Mouse (Mus musculus) neural tube, embryonic 12.5 days (tissue): ENCODE measurements around the gene Pdrg1. TPM values are rescaled to one million over a fixed set of nuclear protein-coding genes. Genes with fewer than 3 reads are reported as not detected.
A peak's percentile ranks its signal among the peaks of the same experiment; 100 is the strongest.

Experiments
- ATAC-seq: fragments of 200-750 bp; cut with Nextera tagmentation; 2 replicates; pipeline ENCODE4 v1.8.0; 2017; ENCODE audit warnings: low read depth, mild to moderate bottlenecking, moderate TSS enrichment, moderate library complexity; ENCODE audit not compliant: low FRiP score
- H3K27ac ChIP-seq: fragments of 300-500 bp; sonication (generic); 2 replicates; pipeline ENCODE4 v1.5.1; 2016
- H3K27me3 ChIP-seq: fragments of 300-500 bp; sonication (generic); replicated peaks from 2 replicates; pipeline ENCODE4 v1.6.1; 2016; ENCODE audit warnings: mild to moderate bottlenecking
- H3K36me3 ChIP-seq: fragments of 300-500 bp; sonication (generic); 2 replicates; pipeline ENCODE4 v1.6.1; 2016; ENCODE audit warnings: mild to moderate bottlenecking
- H3K4me1 ChIP-seq: fragments of 300-500 bp; sonication (generic); 2 replicates; pipeline ENCODE4 v1.6.1; 2016
- H3K4me2 ChIP-seq: fragments of 300-500 bp; sonication (generic); replicated peaks from 2 replicates; pipeline ENCODE4 v1.6.1; 2016; ENCODE audit warnings: mild to moderate bottlenecking
- H3K4me3 ChIP-seq: fragments of 300-500 bp; sonication (generic); 2 replicates; pipeline ENCODE4 v1.5.1; 2016
- H3K9ac ChIP-seq: fragments of 300-500 bp; sonication (generic); 2 replicates; pipeline ENCODE4 v1.6.1; 2016; ENCODE audit warnings: mild to moderate bottlenecking
- H3K9me3 ChIP-seq: fragments of 300-500 bp; sonication (generic); 2 replicates; pipeline ENCODE4 v1.6.1; 2016; ENCODE audit warnings: mild to moderate bottlenecking
- WGBS: fragments of 180-500 bp; shearing (Covaris S2); methylation state at CpG from one replicate; pipeline ENCODE4 v1.1.7; 2016; 5-methylcytosine and 5-hydroxymethylcytosine counted together
- polyA plus RNA-seq: library from polyadenylated mRNA; unstranded; fragments of >200 nt; fragmentation: Nextera tagmentation; extraction: Ambion mirVana; gene quantifications from 2 replicates; pipeline ENCODE4 v1.2.1, GENCODE M21; 2016

Gene Pdrg1
- polyA plus RNA-seq: 159 and 182 TPM in 2 replicates

- H3K4me1 ChIP-seq: peaks cover 9% of the 10 kb centered on the region
- no peaks in the 10 kb centered on the region for H3K27me3 ChIP-seq
- ATAC-seq: peak; percentile 94
- peaks cover 32% of the 10 kb centered on the region for H3K36me3 ChIP-seq
- H3K4me2 ChIP-seq: peak within 1 kb of the TSS; percentile 92
- WGBS: 2% methylated on average over 54 of the region's 54 CpGs
- peak within 1 kb of the TSS; percentile 81 for H3K9ac ChIP-seq
- peak within 1 kb of the TSS; percentile 84 for H3K4me3 ChIP-seq
- no peaks in the 10 kb centered on the region for H3K9me3 ChIP-seq
- no peak within 1 kb of the TSS for H3K27ac ChIP-seq
These were observed at the start of gene Pdrg1 for GRCm38 (mm10) chr2:153014758-153015593. Pdrg1 (minus strand) TSS chr2:153015427.

- no peak overlapping the region for H3K27ac ChIP-seq
- no peak overlapping the region for H3K9ac ChIP-seq
- H3K4me3 ChIP-seq: no peak overlapping the region
- no peak for ATAC-seq
- no peak overlapping the region for H3K4me2 ChIP-seq
- H3K4me1 ChIP-seq: no peaks in the 10 kb centered on the region
- H3K36me3 ChIP-seq: no peaks in the 10 kb centered on the region
- WGBS: 78% methylated on average over 9 of the region's 9 CpGs
- H3K9me3 ChIP-seq: no peaks in the 10 kb centered on the region
- H3K27me3 ChIP-seq: peaks cover 12% of the 10 kb centered on the region
These were observed 49.2 kb upstream of the Pdrg1 start for GRCm38 (mm10) chr2:153064190-153064970.

DNA sequence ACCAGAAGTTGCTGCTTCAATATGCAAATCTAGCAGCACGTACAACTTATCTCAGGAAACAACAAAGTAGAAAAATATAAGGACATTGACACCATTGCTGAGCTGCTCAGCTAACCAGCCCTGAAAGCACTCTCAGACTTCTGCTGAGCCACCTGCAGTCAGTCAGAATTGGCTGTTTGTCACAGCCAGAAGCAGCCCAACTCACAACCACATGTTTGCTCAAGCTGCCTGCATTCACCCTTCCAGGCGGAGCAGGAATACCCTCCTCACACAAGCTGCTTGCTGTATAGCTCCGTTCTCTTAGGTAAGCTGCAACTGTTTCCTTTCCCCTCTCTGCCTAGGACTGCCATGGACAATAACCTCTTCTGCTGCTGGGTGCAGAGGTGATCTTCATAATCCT is 48.2 kb upstream of the Pdrg1 start:
- Histone ChIP-seq H3K4me2 (no peak overlapping the region), H3K27ac (no peak overlapping the region), H3K9me3 (no peaks in the 10 kb centered on the region), H3K36me3 (no peaks in the 10 kb centered on the region), H3K4me3 (no peak overlapping the region), H3K27me3 (0 out of 2 replicates have a peak, but pooled peaks cover 5% of the 10 kb centered on the region), H3K4me1 (no peaks in the 10 kb centered on the region), H3K9ac (no peak overlapping the region)
- no peak for ATAC-seq
- WGBS: 64% methylated on average over 3 of the region's 3 CpGs

DNA sequence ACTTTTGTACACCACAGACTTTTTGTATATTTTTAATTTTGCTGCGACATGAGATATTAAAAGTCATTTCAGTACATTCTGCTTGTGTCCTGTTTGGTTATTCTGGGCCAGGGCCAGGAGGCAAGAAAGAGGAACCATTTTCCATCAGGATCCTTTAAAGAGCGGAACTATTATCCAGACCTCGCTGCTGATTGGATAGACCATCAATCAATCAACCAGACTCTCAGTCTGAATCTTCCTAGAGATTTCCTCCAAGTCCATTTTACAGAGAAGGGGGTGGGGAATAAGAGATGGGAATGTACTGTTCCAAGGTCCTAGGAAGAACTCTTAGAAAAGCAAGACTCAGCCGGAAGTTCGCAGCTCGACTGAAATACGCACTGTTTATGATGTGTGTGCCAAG is 45.0 kb upstream of the Pdrg1 start:
- H3K27ac ChIP-seq: no peak overlapping the region
- no peaks in the 10 kb centered on the region for H3K36me3 ChIP-seq
- 89% methylated on average over 7 of the region's 7 CpGs for WGBS
- H3K9ac ChIP-seq: no peak overlapping the region
- no peaks in the 10 kb centered on the region for H3K27me3 ChIP-seq
- no peaks in the 10 kb centered on the region for H3K4me1 ChIP-seq
- no peak overlapping the region for H3K4me2 ChIP-seq
- H3K9me3 ChIP-seq: no peaks in the 10 kb centered on the region
- no peak for ATAC-seq
- no peak overlapping the region for H3K4me3 ChIP-seq

GRCm38 (mm10) chr2:153058365-153058764 is 43.1 kb upstream of the Pdrg1 start:
- Histone ChIP-seq H3K9me3 (no peaks in the 10 kb centered on the region), H3K9ac (no peak overlapping the region), H3K4me1 (no peaks in the 10 kb centered on the region), H3K4me3 (no peak overlapping the region), H3K27me3 (peaks cover 3% of the 10 kb centered on the region; the same call in 1 of the 2 replicates), H3K4me2 (no peak overlapping the region), H3K27ac (no peak overlapping the region), H3K36me3 (peaks cover 10% of the 10 kb centered on the region)
- ATAC-seq: no peak
- WGBS: 47% methylated on average over 4 of the region's 4 CpGs

- peaks cover 27% of the 10 kb centered on the region for H3K27me3 ChIP-seq
- H3K9me3 ChIP-seq: no peaks in the 10 kb centered on the region
- H3K4me2 ChIP-seq: no peak overlapping the region
- H3K9ac ChIP-seq: no peak overlapping the region
- WGBS: 61% methylated on average over 6 of the region's 6 CpGs
- no peak overlapping the region for H3K27ac ChIP-seq
- no peak overlapping the region for H3K4me3 ChIP-seq
- H3K4me1 ChIP-seq: 0 out of 2 replicates have a peak, but pooled peaks cover 3% of the 10 kb centered on the region
- ATAC-seq: no peak
- peaks cover 10% of the 10 kb centered on the region for H3K36me3 ChIP-seq
These were observed 40.2 kb upstream of the Pdrg1 start for GRCm38 (mm10) chr2:153055270-153055920.

- WGBS: 90% methylated on average over 8 of the region's 8 CpGs
- 0 out of 2 replicates have a peak, but pooled peaks cover 3% of the 10 kb centered on the region for H3K4me1 ChIP-seq
- H3K27ac ChIP-seq: no peak overlapping the region
- H3K9me3 ChIP-seq: no peaks in the 10 kb centered on the region
- peaks cover 27% of the 10 kb centered on the region for H3K27me3 ChIP-seq
- no peak for ATAC-seq
- H3K4me2 ChIP-seq: no peak overlapping the region
- H3K4me3 ChIP-seq: no peak overlapping the region
- H3K36me3 ChIP-seq: peaks cover 10% of the 10 kb centered on the region
- no peak overlapping the region for H3K9ac ChIP-seq
These were observed 38.7 kb upstream of the Pdrg1 start for GRCm38 (mm10) chr2:153053896-153054295.

DNA sequence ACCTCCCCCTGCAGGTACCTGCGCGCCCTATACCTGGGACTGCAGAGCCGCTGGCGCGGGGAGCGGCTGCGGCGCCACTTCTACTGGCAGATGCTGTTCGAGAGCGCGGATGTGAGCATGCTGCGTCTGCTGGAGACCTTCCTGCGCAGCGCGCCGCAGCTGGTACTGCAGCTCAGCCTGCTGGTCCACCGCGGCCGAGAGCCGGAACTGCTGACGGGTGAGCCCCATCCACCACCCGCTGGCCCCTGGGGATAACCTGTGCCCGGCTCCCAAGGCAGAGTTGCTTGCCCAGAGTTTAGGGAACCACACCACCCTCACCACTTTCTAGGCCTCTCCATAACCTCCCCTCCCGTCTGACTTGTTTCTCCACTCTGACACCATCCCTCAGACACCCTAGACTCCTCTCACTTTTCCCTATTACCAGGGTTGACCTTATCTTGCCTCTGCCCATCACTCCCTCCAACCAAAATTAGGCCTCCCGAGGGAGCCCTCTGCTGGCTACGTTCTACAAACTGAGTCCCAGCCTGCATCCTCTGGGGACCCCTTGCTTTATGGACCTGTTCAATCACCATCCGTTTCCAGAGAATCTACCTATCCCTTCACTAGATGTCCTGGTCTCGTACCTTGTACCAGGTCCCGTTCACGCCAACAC is 37.6 kb upstream of the Pdrg1 start:
- H3K4me1 ChIP-seq: 0 out of 2 replicates have a peak, but pooled peaks cover 3% of the 10 kb centered on the region
- 0 out of 2 replicates have a peak overlapping the region, but pooled peaks have one; percentile 4 for H3K4me2 ChIP-seq
- 9% methylated on average over 30 of the region's 30 CpGs for WGBS
- no peak overlapping the region for H3K27ac ChIP-seq
- no peak for ATAC-seq
- H3K27me3 ChIP-seq: peaks cover 28% of the 10 kb centered on the region
- H3K36me3 ChIP-seq: peaks cover 10% of the 10 kb centered on the region
- H3K9ac ChIP-seq: no peak overlapping the region
- no peaks in the 10 kb centered on the region for H3K9me3 ChIP-seq
- H3K4me3 ChIP-seq: no peak overlapping the region

DNA sequence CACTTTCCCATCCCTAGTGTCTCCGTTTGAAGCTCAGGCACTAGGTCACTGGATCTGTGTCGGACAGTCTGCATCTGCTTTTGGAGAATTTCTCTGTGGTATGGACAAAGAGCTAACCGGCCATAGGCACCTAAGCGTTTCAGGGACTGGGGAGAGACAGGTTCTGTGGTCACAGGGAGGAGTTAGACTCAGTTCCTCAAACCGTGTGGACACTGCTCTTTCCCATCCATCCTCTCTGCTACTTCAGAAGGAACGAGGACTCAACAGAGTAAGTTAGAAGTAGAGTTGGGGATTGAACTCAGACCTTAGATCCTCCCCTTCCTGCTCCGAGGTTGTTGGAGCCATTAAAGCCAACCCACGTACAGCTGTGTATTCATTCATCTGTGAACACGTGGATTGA is 36.3 kb upstream of the Pdrg1 start:
- Histone ChIP-seq H3K9me3 (no peaks in the 10 kb centered on the region), H3K27me3 (peaks cover 32% of the 10 kb centered on the region), H3K27ac (no peak overlapping the region), H3K9ac (no peak overlapping the region), H3K36me3 (peaks cover 10% of the 10 kb centered on the region), H3K4me2 (no peak overlapping the region), H3K4me1 (0 out of 2 replicates have a peak, but pooled peaks cover 3% of the 10 kb centered on the region), H3K4me3 (no peak overlapping the region)
- WGBS: 77% methylated on average over 9 of the region's 9 CpGs
- no peak for ATAC-seq

GRCm38 (mm10) chr2:153051095-153051494 is 35.9 kb upstream of the Pdrg1 start:
- 0 out of 2 replicates have a peak, but pooled peaks cover 5% of the 10 kb centered on the region for H3K4me1 ChIP-seq
- ATAC-seq: no peak
- 85% methylated on average over 6 of the region's 6 CpGs for WGBS

DNA sequence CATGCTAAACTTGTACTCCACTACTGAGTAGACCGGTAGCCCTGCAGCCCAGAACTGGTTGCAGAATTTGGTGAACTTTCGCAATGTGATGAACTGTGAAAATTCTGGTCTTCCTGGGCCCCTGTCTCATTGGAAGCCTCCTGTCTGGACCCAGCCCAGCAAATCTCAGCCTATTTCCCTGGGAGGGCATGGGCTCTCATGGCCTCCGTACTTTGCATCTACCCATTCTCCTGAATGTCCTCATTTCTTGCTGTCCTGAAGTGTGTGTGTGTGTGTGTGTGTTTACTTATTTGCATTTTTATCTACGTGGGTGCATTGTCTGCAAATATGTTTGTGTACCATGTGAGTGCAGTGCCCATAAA is 34.8 kb upstream of the Pdrg1 start:
- Histone ChIP-seq H3K4me2 (no peak overlapping the region), H3K4me1 (0 out of 2 replicates have a peak, but pooled peaks cover 9% of the 10 kb centered on the region), H3K27me3 (peaks cover 32% of the 10 kb centered on the region), H3K4me3 (no peak overlapping the region), H3K27ac (no peak overlapping the region), H3K9ac (no peak overlapping the region), H3K36me3 (peaks cover 10% of the 10 kb centered on the region), H3K9me3 (no peaks in the 10 kb centered on the region)
- no peak for ATAC-seq
- WGBS: 90% methylated on average over 4 of the region's 4 CpGs

More at GRCm38 (mm10) chr2:153051095-153051494, 35.9 kb upstream of the Pdrg1 start:
- Histone ChIP-seq H3K4me2 (no peak overlapping the region), H3K27ac (no peak overlapping the region), H3K9ac (no peak overlapping the region), H3K36me3 (peaks cover 10% of the 10 kb centered on the region), H3K4me3 (no peak overlapping the region), H3K9me3 (no peaks in the 10 kb centered on the region), H3K27me3 (peaks cover 32% of the 10 kb centered on the region)
